Mouse (Mus musculus) E14TG2a.4 (cell line): ENCODE measurements around the gene P2ry13.

ENCODE experiments used
- H3K27me3 ChIP-seq: 2 replicates; pipeline ENCODE4 v1.6.1; 2014; ENCODE audit warnings: low read length, control low read depth; ENCODE audit not compliant: insufficient read depth
- H3K36me3 ChIP-seq: 2 replicates; pipeline ENCODE4 v1.6.1; 2014; ENCODE audit warnings: low read length, control low read depth; ENCODE audit not compliant: insufficient read depth
- H3K4me1 ChIP-seq: replicated peaks from 2 replicates; pipeline ENCODE4 v1.6.1; 2014; ENCODE audit warnings: low read depth, low read length, control low read depth
- H3K4me3 ChIP-seq: replicated peaks from 2 replicates; pipeline ENCODE4 v1.5.1; 2014; ENCODE audit warnings: mild to moderate bottlenecking, low read length
- H3K9me3 ChIP-seq: 2 replicates; pipeline ENCODE4 v1.6.1; 2014; ENCODE audit warnings: low read length, control low read depth
- CTCF ChIP-seq: conservative IDR thresholded peaks from 2 replicates; pipeline ENCODE4 v1.5.1; 2014; ENCODE audit warnings: low read length
- NANOG ChIP-seq: IDR thresholded peaks from 2 replicates; pipeline ENCODE4 v1.6.1; 2014; ENCODE audit warnings: borderline replicate concordance, low read length, mixed read lengths
- POU5F1 ChIP-seq: IDR thresholded peaks from 2 replicates; pipeline ENCODE4 v1.6.1; 2014; ENCODE audit warnings: low read length, borderline replicate concordance

The P2ry13 gene

DNA sequence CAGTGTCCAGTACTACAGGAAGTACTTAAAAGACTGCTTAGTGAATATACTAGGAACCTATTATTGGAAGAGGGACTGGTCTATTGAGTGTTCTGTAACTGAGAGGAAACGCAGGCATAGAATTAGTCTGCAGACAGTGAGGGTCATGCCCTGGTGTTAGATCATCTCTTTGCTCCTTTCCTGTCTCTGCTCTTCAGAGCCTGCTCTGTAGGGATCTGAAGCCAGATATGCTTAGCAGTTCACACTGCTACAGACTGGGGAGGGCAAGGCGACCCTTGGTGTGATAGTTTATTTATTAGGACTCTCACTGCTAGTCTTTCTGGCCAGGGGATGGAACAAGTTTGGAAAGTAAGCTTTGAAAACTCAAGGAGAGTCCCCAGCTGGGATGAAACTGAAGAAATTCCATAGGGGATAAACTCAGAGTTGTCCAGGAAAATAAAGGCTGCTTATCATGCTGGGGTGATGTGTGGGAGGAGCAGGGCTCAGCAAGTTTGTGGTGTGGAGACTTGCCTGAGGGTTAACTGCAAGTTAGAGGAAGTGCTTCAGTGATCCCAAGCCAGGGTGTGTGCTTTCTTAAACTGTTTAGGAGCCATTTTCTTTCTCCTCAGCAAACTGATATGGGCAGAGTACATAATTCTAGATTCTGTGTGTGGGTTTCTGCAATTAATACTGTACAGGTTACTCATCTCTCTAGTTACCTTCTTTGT, 40.6 kb downstream of the P2ry13 start:
- Histone ChIP-seq H3K9me3 (no peaks in the 10 kb centered on the region), H3K4me1 (peaks cover 9% of the 10 kb centered on the region), H3K36me3 (no peaks in the 10 kb centered on the region), H3K27me3 (no peaks in the 10 kb centered on the region), H3K4me3 (no peak overlapping the region)
- TF ChIP-seq NANOG (no peak), POU5F1 (no peak), CTCF (no peak)

DNA sequence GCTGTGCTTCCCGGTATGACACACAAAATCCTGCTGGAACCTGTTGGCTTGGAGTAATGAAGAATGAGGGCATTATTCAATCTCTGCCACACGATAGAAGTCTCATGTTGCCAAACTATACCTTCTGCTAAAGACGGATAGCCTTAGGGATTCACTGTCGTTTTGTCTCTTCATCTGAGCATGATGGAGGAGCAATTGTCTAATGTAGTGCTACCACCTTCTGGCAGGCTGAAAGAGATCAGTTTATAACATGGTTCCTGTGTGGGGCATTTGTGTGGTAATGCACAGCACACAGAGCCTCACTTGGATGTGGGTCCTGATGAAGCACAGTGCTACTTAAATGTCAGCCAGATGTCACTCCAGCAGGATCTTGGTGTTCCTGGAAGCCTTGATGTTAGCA, 41.5 kb downstream of the P2ry13 start:
- Histone ChIP-seq H3K36me3 (no peaks in the 10 kb centered on the region), H3K9me3 (no peaks in the 10 kb centered on the region), H3K4me1 (peaks cover 9% of the 10 kb centered on the region), H3K27me3 (no peaks in the 10 kb centered on the region), H3K4me3 (no peak overlapping the region)
- no peak for TF ChIP-seq NANOG
- no peak for TF ChIP-seq POU5F1

DNA sequence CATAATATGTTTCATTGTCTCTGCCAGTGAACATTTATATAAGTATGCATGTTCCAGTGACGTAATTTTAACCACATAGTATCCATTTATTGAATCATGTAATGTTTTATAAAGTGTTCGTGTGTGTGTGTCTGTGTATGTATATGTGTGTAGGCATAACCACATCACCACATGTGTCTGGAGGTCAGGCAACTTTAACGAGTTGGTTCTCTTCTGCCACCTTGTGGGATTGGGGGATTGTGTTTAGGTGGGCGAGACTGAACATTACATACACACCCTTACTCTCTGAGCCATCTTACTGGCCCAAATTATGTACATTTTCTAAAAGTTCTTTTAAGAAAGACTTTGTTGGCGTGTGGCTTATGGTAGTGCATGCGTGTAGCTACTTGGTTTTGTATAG, 42.2 kb downstream of the P2ry13 start:
- no peaks in the 10 kb centered on the region for H3K27me3 ChIP-seq
- no peak for TF ChIP-seq CTCF
- no peak for TF ChIP-seq NANOG
- no peak for TF ChIP-seq POU5F1
- no peaks in the 10 kb centered on the region for H3K36me3 ChIP-seq
- H3K9me3 ChIP-seq: no peaks in the 10 kb centered on the region
- H3K4me1 ChIP-seq: peaks cover 9% of the 10 kb centered on the region
- no peak overlapping the region for H3K4me3 ChIP-seq

DNA sequence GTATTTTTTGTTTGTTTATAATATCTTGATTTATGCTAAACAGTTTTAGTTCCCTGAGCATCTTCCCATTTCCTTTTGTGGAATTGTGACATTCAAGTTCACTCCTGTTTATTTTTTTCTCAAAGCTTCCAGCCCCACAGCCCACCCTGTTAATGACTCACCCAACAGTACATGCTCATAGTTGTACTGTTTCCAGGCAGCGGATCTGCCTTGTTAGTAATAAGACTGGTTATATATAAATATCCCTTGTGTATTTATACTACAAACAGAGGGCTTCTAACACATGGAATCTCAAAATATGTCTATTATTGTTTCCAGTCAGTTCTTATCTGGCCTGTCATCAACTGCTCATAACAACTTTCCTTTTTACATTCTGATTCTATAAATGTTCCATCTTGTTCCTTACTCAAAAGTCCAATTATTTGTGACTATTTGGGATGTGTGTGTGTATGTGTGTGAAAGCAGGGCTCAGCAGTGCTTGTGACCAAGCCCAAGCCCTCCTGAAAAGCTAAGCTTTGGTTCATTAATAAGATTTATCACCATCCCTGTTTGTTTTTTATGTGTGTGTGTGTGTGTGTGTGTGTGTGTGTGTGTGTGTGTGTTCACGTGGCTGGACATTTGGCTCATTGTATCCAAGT, 43.1 kb downstream of the P2ry13 start:
- no peak for TF ChIP-seq POU5F1
- no peak for TF ChIP-seq CTCF
- TF ChIP-seq NANOG: no peak
- no peaks in the 10 kb centered on the region for H3K27me3 ChIP-seq
- H3K36me3 ChIP-seq: no peaks in the 10 kb centered on the region
- H3K9me3 ChIP-seq: no peaks in the 10 kb centered on the region
- H3K4me3 ChIP-seq: no peak overlapping the region
- H3K4me1 ChIP-seq: peaks cover 9% of the 10 kb centered on the region

DNA sequence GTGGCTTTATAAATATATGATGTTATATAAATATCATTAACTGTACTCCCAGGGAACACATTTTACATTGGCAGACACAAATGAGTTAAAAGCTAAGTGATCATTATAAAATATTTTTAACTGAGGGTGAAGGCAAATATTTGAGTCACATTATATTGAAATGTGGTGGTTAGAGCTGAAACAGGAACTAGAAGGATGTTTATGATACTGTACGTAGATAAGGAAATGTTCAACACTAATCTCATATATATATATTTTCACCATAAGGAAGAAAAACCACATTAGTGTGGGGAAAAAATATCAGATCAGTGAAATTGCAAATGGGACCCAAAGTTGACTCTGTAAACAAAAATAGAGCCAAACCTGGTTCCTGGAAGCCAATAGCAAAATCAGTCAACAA, 50.2 kb downstream of the P2ry13 start:
- no peaks in the 10 kb centered on the region for H3K9me3 ChIP-seq
- no peak overlapping the region for H3K4me3 ChIP-seq
- H3K4me1 ChIP-seq: no peaks in the 10 kb centered on the region
- no peaks in the 10 kb centered on the region for H3K27me3 ChIP-seq
- H3K36me3 ChIP-seq: no peaks in the 10 kb centered on the region
- TF ChIP-seq NANOG (no peak), POU5F1 (no peak), CTCF (no peak)
